Comparison of ENCODE assay signal across 8 mouse cellular contexts in genomic region chr4:98004108-98004625, GRCm38 (mm10).
DNase-seq lines count a peak whose midpoint lies in the region; ATAC-seq lines count a peak whose summit lies in the region.

No protein-coding gene starts in this region.

- H3K36me3 ChIP-seq in forebrain, embryonic 13.5 days (ENCODE audit: poor library complexity, severe bottlenecking) = peaks cover 16% of the 10 kb centered on the region
- H3K36me3 ChIP-seq in heart, embryonic 15.5 days = 0 out of 2 replicates have a peak, but pooled peaks cover 5% of the 10 kb centered on the region

- H3K4me3 ChIP-seq in forebrain, embryonic 13.5 days = no peak overlapping the region
- no peak overlapping the region; the same call in 1 of the 2 replicates for H3K4me3 ChIP-seq in heart, embryonic 15.5 days

- 1% methylated on average over 11 of the region's 11 CpGs for WGBS in forebrain, embryonic 13.5 days
- 4% methylated on average over 11 of the region's 11 CpGs for WGBS in heart, embryonic 15.5 days

- H3K4me2 ChIP-seq in forebrain, embryonic 13.5 days = peak overlapping the region; percentile 30
- H3K4me2 ChIP-seq in heart, embryonic 15.5 days = peak overlapping the region; percentile 29

- no peak overlapping the region; the same call in 1 of the 2 replicates for H3K9ac ChIP-seq in forebrain, embryonic 13.5 days
- peak overlapping the region; percentile 23 for H3K9ac ChIP-seq in heart, embryonic 15.5 days

- H3K27me3 ChIP-seq in forebrain, embryonic 13.5 days = no peaks in the 10 kb centered on the region
- no peaks in the 10 kb centered on the region for H3K27me3 ChIP-seq in heart, embryonic 15.5 days

- H3K27ac ChIP-seq in forebrain, embryonic 13.5 days = peak overlapping the region; percentile 89
- peak overlapping the region; percentile 89 for H3K27ac ChIP-seq in heart, embryonic 15.5 days

- DNase-seq in cerebellum, adult 11-12 months = peak; percentile 31
- peak; percentile 74 for DNase-seq in kidney, postnatal 14 days
- DNase-seq in liver = peak; percentile 27
- DNase-seq in neural tube, embryonic 10.5 days (ENCODE audit: extremely low spot score, low spot score) = peak; percentile 53
- peak; percentile 57 for DNase-seq in urinary bladder, adult 2 months (ENCODE audit: low spot score)
- no peak for DNase-seq in T-cell, adult 2 months (ENCODE audit: low spot score)

- no peaks in the 10 kb centered on the region for H3K9me3 ChIP-seq in forebrain, embryonic 13.5 days (replicated peaks)
- H3K9me3 ChIP-seq in heart, embryonic 15.5 days (replicated peaks) = no peaks in the 10 kb centered on the region

- H3K4me1 ChIP-seq in forebrain, embryonic 13.5 days = peaks cover 59% of the 10 kb centered on the region
- H3K4me1 ChIP-seq in heart, embryonic 15.5 days (replicated peaks) = peaks cover 42% of the 10 kb centered on the region

- ATAC-seq in forebrain, embryonic 13.5 days = peak; percentile 85
- peak; percentile 78 for ATAC-seq in heart, embryonic 15.5 days (replicated peaks; ENCODE audit: insufficient number of reproducible peaks, insufficient read depth, low FRiP score, low read depth)
